Mouse (Mus musculus): Measurements from ENCODE around the gene Arhgef11.

GRCm38 (mm10) chr3:87575766-87576165 is 41.6 kb upstream of the Arhgef11 start:
- TF ChIP-seq RCOR1 (IDR thresholded peaks at IDR 0.05; ENCODE audit: low read depth, low read length) (no peak), EP300 (IDR thresholded peaks at IDR 0.05; ENCODE audit: low read depth in 1 of 2, low read length in 2 of 2) (no peak), USF1 (IDR thresholded peaks at IDR 0.05; ENCODE audit: low read depth, low read length) (no peak), CTCF (IDR thresholded peaks at IDR 0.05 in 2 of 3, conservative IDR thresholded peaks at IDR 0.05 in 1 of 3; ENCODE audit: control insufficient read depth in 1 of 3, insufficient read depth in 1 of 3, low read depth in 2 of 3, low read length in 3 of 3, poor library complexity in 1 of 3, severe bottlenecking in 1 of 3) (no peak), MAX (IDR thresholded peaks at IDR 0.05; ENCODE audit: low read length) (no peak), ZNF384 (IDR thresholded peaks at IDR 0.05; ENCODE audit: low read depth, low read length) (no peak), MEF2A (IDR thresholded peaks at IDR 0.05; ENCODE audit: extremely low read depth, insufficient replicate concordance, low read depth, low read length, poor library complexity, severe bottlenecking) (no peak), MAFK (IDR thresholded peaks at IDR 0.05; ENCODE audit: borderline replicate concordance, low read depth, low read length) (no peak), ELF1 (IDR thresholded peaks at IDR 0.05; ENCODE audit: low read depth, low read length) (no peak)
